Mouse (Mus musculus) stomach, embryonic 16.5 days (tissue): ENCODE measurements around the gene Adi1. TPM values are rescaled to one million over a fixed set of nuclear protein-coding genes. Genes with fewer than 3 reads are reported as not detected.

Experiments
- ATAC-seq: fragments of 200-750 bp; cut with Nextera tagmentation; 2 replicates; pipeline ENCODE4 v1.8.0; 2017; ENCODE audit warnings: moderate number of reproducible peaks, moderate TSS enrichment; ENCODE audit not compliant: insufficient read depth, low FRiP score
- H3K27ac ChIP-seq: fragments of 300-500 bp; sonication (generic); 2 replicates; pipeline ENCODE4 v1.5.1; 2014; ENCODE audit warnings: low read length
- H3K27me3 ChIP-seq: fragments of 300-500 bp; sonication (generic); 2 replicates; pipeline ENCODE4 v1.6.1; 2014; ENCODE audit warnings: low read length, control low read depth, mixed read lengths; ENCODE audit not compliant: control insufficient read depth, insufficient read depth
- H3K36me3 ChIP-seq: fragments of 300-500 bp; sonication (generic); 2 replicates; pipeline ENCODE4 v1.6.1; 2014; ENCODE audit warnings: low read length; ENCODE audit not compliant: control insufficient read depth, insufficient read depth
- H3K4me1 ChIP-seq: fragments of 300-500 bp; sonication (generic); 2 replicates; pipeline ENCODE4 v1.6.1; 2014; ENCODE audit warnings: low read length, control low read depth, mixed read lengths; ENCODE audit not compliant: control insufficient read depth, insufficient read depth
- H3K4me2 ChIP-seq: fragments of 300-500 bp; sonication (generic); 2 replicates; pipeline ENCODE4 v1.6.1; 2014; ENCODE audit warnings: low read depth, low read length, mixed read lengths
- H3K4me3 ChIP-seq: fragments of 300-500 bp; sonication (generic); replicated peaks from 2 replicates; pipeline ENCODE4 v1.5.1; 2014; ENCODE audit warnings: mild to moderate bottlenecking, low read length
- H3K9ac ChIP-seq: fragments of 300-500 bp; sonication (generic); 2 replicates; pipeline ENCODE4 v1.6.1; 2014; ENCODE audit warnings: low read length
- H3K9me3 ChIP-seq: fragments of 300-500 bp; sonication (generic); replicated peaks from 2 replicates; pipeline ENCODE4 v1.6.1; 2016; ENCODE audit warnings: low read length, control low read depth; ENCODE audit not compliant: control insufficient read depth
- WGBS: fragments of 180-500 bp; shearing (Covaris S2); extraction: QIAGEN DNeasy Blood & Tissue Kit; methylation state at CpG from one replicate; pipeline ENCODE4 v1.1.7; 2014; 5-methylcytosine and 5-hydroxymethylcytosine counted together
- polyA plus RNA-seq: library from polyadenylated mRNA; unstranded; fragments of >200 nt; fragmentation: Nextera tagmentation; extraction: Ambion mirVana; gene quantifications from 2 replicates; pipeline ENCODE4 v1.2.1, GENCODE M21; 2015

Adi1 gene
- polyA plus RNA-seq, 1 experiment from 2014 or later, result 80.7 TPM

DNA sequence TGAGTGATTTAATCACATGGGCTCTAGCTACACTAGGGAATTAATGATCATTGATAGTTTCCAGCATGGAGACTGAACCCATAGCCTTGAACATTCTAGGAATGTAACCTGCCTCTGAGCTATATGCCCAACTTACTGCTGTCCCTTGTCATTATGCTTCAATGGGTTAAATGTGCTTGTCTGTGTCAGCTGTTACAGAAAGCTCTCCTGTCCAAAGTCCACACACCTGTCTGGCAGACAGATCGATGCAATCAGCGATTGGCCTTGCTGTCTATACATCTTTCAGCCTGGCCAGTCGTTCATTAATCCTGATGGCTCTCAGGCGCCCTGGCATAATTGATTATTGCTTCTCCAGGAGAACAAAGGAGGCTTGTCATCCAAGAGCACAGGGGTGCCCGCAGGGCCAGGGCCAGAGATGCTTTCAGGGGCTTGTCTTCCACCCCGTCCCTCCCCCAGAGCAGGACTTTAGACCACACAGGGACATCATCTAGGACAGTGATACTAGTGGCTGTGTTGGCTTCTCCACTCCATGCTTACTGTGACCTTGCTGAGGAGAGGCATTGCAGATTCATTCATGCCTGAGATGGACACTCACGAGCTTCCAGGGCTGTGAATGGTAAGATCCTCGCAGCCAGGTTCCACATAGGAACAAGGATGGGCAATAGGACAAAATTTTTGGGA, 11.3 kb downstream of the Adi1 start:
- Histone ChIP-seq H3K27me3 (no peaks in the 10 kb centered on the region), H3K9ac (no peak overlapping the region), H3K4me2 (no peak overlapping the region), H3K36me3 (0 out of 2 replicates have a peak, but pooled peaks cover 9% of the 10 kb centered on the region), H3K4me1 (no peaks in the 10 kb centered on the region), H3K9me3 (no peaks in the 10 kb centered on the region), H3K27ac (no peak overlapping the region), H3K4me3 (no peak overlapping the region)
- 56% methylated on average over 8 of the region's 8 CpGs for WGBS
- no peak for ATAC-seq

- H3K9me3 ChIP-seq, result no peaks in the 10 kb centered on the region
- H3K36me3 ChIP-seq, result 0 out of 2 replicates have a peak, but pooled peaks cover 6% of the 10 kb centered on the region
- no peaks in the 10 kb centered on the region for H3K4me1 ChIP-seq
- no peak overlapping the region for H3K9ac ChIP-seq
- ATAC-seq, result no peak
- H3K4me3 ChIP-seq, result no peak overlapping the region
- H3K27ac ChIP-seq, result no peak overlapping the region
- no peak overlapping the region for H3K4me2 ChIP-seq
- no peaks in the 10 kb centered on the region for H3K27me3 ChIP-seq
- 88% methylated on average over 6 of the region's 6 CpGs for WGBS
Observed at GRCm38 (mm10) chr12:28688996-28689395, 14.0 kb downstream of the Adi1 start.

GRCm38 (mm10) chr12:28690730-28691129, 15.7 kb downstream of the Adi1 start:
- no peak for ATAC-seq
- Histone ChIP-seq H3K36me3 (0 out of 2 replicates have a peak, but pooled peaks cover 6% of the 10 kb centered on the region), H3K27me3 (no peaks in the 10 kb centered on the region), H3K27ac (no peak overlapping the region), H3K4me2 (no peak overlapping the region), H3K9me3 (no peaks in the 10 kb centered on the region), H3K9ac (no peak overlapping the region), H3K4me1 (no peaks in the 10 kb centered on the region), H3K4me3 (no peak overlapping the region)
- 93% methylated on average over 7 of the region's 7 CpGs for WGBS

DNA sequence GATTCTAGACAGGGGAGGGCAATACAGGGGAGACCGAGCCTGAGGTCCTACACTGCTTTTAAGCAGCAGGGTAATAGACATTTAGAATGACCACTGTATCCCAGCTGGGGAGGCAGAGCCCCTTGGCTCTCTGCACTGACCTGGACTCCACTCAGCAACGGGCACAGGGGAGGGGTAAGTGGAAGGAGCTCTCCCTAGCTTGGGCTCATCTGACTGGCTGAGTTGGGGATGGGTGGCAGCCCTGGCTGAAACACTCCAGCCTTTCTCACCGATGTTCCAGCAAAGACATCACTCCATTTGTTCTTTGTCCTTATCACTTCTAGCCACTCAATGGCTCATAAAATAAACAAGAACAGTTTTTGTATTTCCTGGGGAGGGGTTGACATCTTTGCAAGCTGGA, 18.7 kb downstream of the Adi1 start:
- Histone ChIP-seq H3K4me2 (no peak overlapping the region), H3K4me3 (no peak overlapping the region), H3K27ac (no peak overlapping the region), H3K4me1 (no peaks in the 10 kb centered on the region), H3K9ac (no peak overlapping the region), H3K27me3 (no peaks in the 10 kb centered on the region), H3K9me3 (no peaks in the 10 kb centered on the region), H3K36me3 (0 out of 2 replicates have a peak, but pooled peaks cover 6% of the 10 kb centered on the region)
- 48% methylated on average over 3 of the region's 3 CpGs for WGBS
- ATAC-seq, result no peak

DNA sequence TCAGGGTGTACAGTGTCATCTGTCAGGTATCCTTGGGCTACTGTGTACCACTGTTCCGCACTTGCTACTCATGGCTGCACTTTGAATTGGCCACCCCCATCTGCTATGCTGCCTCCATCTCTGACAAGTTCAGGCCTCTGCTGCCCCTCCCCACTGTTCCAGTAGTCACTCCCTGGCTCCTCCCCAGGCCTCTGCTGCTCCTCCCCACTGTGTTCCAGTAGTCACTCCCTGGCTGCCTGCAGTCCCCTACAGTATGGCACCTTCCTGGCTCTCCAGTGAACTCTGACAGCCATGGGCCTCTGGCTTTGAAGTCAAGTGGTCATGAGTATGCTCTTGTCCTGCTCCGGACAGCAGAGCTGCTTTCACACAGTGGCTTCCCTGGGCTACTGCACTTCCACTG, 19.2 kb downstream of the Adi1 start:
- H3K4me3 ChIP-seq, result no peak overlapping the region
- no peak overlapping the region for H3K9ac ChIP-seq
- no peaks in the 10 kb centered on the region for H3K9me3 ChIP-seq
- 72% methylated on average over 2 of the region's 2 CpGs for WGBS
- H3K4me2 ChIP-seq, result no peak overlapping the region
- 0 out of 2 replicates have a peak, but pooled peaks cover 6% of the 10 kb centered on the region for H3K36me3 ChIP-seq
- no peak for ATAC-seq
- H3K4me1 ChIP-seq, result no peaks in the 10 kb centered on the region
- H3K27me3 ChIP-seq, result no peaks in the 10 kb centered on the region
- no peak overlapping the region for H3K27ac ChIP-seq

- no peak overlapping the region for H3K4me3 ChIP-seq
- ATAC-seq, result no peak
- 0 out of 2 replicates have a peak, but pooled peaks cover 6% of the 10 kb centered on the region for H3K36me3 ChIP-seq
- no peak overlapping the region for H3K9ac ChIP-seq
- WGBS, result 83% methylated on average over 7 of the region's 7 CpGs
- no peak overlapping the region for H3K27ac ChIP-seq
- no peak overlapping the region for H3K4me2 ChIP-seq
- no peaks in the 10 kb centered on the region for H3K27me3 ChIP-seq
- H3K9me3 ChIP-seq, result no peaks in the 10 kb centered on the region
- no peaks in the 10 kb centered on the region for H3K4me1 ChIP-seq
Observed at GRCm38 (mm10) chr12:28694776-28695175, 19.7 kb downstream of the Adi1 start.

DNA sequence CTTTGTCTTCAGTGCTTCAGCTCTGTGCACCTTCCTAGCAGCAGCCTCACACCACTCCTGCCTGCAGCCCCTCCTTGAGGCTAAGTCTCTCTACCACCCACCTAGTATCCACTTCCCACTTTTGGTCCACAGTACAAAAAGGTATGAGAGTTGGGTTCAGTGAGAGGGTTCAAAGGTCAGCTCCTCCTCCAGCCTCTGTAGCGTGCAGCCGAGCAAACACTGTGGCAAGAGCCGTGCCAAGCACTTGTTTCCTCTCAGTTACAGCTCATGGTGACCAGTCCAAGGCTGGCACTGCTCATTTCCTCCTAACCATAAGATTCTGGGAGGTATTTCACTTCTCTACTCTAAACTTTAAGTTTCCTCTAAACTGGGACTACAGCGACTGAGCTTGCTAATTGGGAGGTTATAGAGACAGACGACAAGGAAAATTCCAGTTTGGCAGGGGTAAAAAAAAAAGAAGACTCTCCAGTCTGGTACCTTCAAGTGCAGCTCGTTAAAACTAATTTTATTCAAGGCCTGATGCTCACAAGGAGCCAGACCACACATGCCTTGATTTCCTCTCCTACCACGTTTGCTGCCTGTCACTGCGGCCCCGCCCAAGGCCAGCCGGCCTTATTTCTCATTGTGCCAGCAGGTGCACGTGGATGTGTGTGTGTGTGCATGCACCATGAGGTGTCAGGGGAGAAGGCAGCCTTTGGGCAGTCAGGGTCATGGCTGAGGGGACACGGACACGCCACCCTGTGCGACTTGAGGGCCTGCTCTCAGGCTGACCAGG, 23.0 kb downstream of the Adi1 start:
- Histone ChIP-seq H3K4me2 (no peak overlapping the region), H3K4me3 (no peak overlapping the region), H3K27me3 (no peaks in the 10 kb centered on the region), H3K4me1 (no peaks in the 10 kb centered on the region), H3K9ac (no peak overlapping the region), H3K36me3 (no peaks in the 10 kb centered on the region), H3K27ac (no peak overlapping the region), H3K9me3 (no peaks in the 10 kb centered on the region)
- ATAC-seq, result no peak
- WGBS, result 61% methylated on average over 14 of the region's 14 CpGs

- Histone ChIP-seq H3K4me3 (no peak overlapping the region), H3K4me1 (no peaks in the 10 kb centered on the region), H3K27ac (no peak overlapping the region), H3K9ac (no peak overlapping the region), H3K36me3 (no peaks in the 10 kb centered on the region), H3K27me3 (no peaks in the 10 kb centered on the region), H3K4me2 (no peak overlapping the region), H3K9me3 (no peaks in the 10 kb centered on the region)
- 64% methylated on average over 5 of the region's 5 CpGs for WGBS
- ATAC-seq, result no peak
Observed at GRCm38 (mm10) chr12:28699086-28699485, 24.1 kb downstream of the Adi1 start.

- Histone ChIP-seq H3K27me3 (no peaks in the 10 kb centered on the region), H3K4me3 (no peak overlapping the region), H3K4me2 (no peak overlapping the region), H3K36me3 (no peaks in the 10 kb centered on the region), H3K9me3 (no peaks in the 10 kb centered on the region), H3K27ac (0 out of 2 replicates have a peak overlapping the region, but pooled peaks have one; percentile 27), H3K4me1 (no peaks in the 10 kb centered on the region), H3K9ac (0 out of 2 replicates have a peak overlapping the region, but pooled peaks have one; percentile 24)
- 0 out of 2 replicates have a peak, but pooled peaks have one; percentile 35 for ATAC-seq
- 8% methylated on average over 6 of the region's 6 CpGs for WGBS
Observed at GRCm38 (mm10) chr12:28699656-28700055, 24.6 kb downstream of the Adi1 start.
